Mouse (Mus musculus) testis, adult 10 weeks (tissue): ENCODE data around the gene Rbm5. TPM values are rescaled to one million over a fixed set of nuclear protein-coding genes. Genes with fewer than 3 reads are reported as not detected.

Experiments used
- polyA plus RNA-seq: library from polyadenylated mRNA; stranded (reverse); fragments of 350-450 nt; fragmentation: Illumina TruSeq; extraction: RNeasy Lipid Tissue Mini Kit (QIAGEN cat#74804); gene quantifications from one replicate; pipeline ENCODE4 v1.2.3, GENCODE M21; 2014; ENCODE audit warnings: low read depth, low replicate concordance

The Rbm5 gene
- 163 TPM for polyA plus RNA-seq

DNA sequence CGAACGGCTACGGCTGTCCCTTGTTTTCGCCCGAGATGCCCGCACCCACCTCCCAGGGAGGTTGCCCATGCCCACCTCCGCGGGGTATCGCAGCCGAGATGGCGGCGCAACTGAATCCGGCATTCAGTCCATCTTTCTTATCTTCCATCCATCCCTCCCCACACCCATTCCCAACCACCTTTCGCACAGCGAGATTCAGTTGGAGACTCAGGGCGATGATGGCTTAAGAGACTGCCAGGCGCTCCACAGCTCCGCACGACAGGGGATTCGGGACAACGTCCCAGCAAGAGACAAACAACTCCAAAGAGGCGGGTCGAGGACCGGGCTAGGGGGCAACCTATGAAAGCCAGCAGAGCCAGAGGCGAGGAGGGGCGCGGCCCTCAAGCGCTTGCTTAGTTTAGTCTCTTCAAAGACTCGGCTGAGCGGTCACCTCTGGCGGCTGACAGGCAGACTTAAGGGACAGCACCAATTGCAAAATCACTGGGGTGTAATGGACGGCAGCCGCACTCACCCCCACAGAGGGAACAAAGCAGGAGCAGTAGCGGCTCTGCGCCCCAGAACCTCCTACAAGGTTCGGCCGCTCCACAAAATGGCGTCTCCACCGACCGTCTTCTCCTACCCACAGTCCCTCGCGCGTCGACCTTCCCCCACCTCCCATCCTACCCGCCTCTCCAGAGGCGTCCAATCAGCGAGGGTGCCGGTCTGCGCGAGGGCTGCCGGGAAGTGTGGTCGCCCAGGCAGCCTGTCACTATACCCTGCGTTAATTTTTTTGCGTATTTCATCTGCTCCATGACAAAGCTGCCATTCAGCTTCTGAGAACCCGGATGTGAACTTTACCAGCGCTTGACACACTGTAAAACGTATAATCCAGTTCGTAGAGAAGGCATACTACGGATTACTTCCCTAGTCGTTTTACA, at the start of gene Rbm5:
TSS of gene Rbm5 (minus strand) at position 623 of the 917 bp plus-strand sequence.

DNA sequence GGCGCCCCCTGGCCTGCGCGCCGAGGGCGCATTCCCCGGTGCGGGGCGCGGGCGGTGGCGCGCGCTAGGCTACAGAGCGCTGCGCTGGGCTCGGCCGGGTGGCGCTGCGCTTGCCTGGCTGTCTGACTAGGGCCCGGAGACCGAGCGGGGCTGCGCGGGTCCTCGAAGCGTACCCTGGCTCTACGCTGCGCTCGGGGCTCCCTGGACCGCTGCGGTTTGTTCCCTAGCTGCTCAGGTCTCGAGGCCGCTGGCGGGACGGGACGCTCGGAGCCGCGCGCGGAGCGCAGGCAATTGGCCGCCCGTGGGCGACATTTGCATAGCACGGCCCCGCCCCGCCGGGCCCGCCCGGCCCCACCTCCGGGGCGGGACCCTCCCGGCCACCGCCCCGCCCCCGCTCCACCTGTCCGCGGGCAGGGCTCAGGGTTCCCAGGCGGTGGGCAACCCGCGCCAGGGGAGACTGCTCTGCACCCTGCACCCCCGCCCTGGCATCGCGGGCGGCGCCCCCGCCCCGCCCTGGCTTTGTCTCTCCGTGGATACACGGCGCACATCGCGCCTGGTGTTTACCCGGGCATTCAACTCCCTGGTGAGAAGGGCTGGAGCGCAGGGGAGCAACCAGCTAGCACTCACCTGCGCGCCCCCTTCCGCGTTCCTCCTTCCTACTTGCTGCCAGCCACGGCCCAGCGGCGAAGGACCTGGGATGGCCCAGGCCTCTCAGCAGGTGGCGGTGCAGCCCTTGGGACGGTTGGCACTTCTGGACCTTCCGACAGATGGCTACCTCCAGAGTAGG, 60.9 kb downstream of the Rbm5 start, which contains the start of gene Sema3f:
TSS of gene Sema3f (minus strand) at position 779 of the 787 bp plus-strand sequence.

Other genes with a start within 250 kb of the Rbm5 start
- gene Tmem115, start 237.1 kb downstream of the Rbm5 start, polyA plus RNA-seq, result 0.27 TPM
- gene Cyb561d2, start 228.8 kb downstream of the Rbm5 start, polyA plus RNA-seq, result 1.2 TPM
- 2.4 TPM for gene Nprl2, start 228.8 kb downstream of the Rbm5 start, polyA plus RNA-seq
- gene Zmynd10, start 223.7 kb downstream of the Rbm5 start, polyA plus RNA-seq, result 17.7 TPM
- gene Rassf1, start 219.4 kb downstream of the Rbm5 start, polyA plus RNA-seq, result 34.0 TPM
- gene Tusc2, start 207.7 kb downstream of the Rbm5 start, polyA plus RNA-seq, result 6.6 TPM
- 0.08 TPM for gene Hyal2, start 203.1 kb downstream of the Rbm5 start, polyA plus RNA-seq
- gene Hyal1, start 194.1 kb downstream of the Rbm5 start, polyA plus RNA-seq, result 1.2 TPM
- 1.5 TPM for gene Naa80, start 192.1 kb downstream of the Rbm5 start, polyA plus RNA-seq
- 0.32 TPM for gene Hyal3, start 190.2 kb downstream of the Rbm5 start, polyA plus RNA-seq
- gene Ifrd2, start 183.4 kb downstream of the Rbm5 start, polyA plus RNA-seq, result 6.6 TPM
- gene Sema3b, start 161.8 kb downstream of the Rbm5 start, polyA plus RNA-seq, result 0.15 TPM
- 13.9 TPM for gene Gnai2, start 135.6 kb downstream of the Rbm5 start, polyA plus RNA-seq
- not detected for gene Slc38a3, start 101.5 kb downstream of the Rbm5 start, polyA plus RNA-seq
- gene Gnat1, start 91.3 kb downstream of the Rbm5 start, polyA plus RNA-seq, result not detected
- 0.32 TPM for gene Sema3f, start 60.5 kb downstream of the Rbm5 start, polyA plus RNA-seq
- 130 TPM for gene Rbm6, start 102.2 kb upstream of the Rbm5 start, polyA plus RNA-seq
- gene Mon1a, start 117.2 kb upstream of the Rbm5 start, polyA plus RNA-seq, result not detected
- 0.08 TPM for gene Mst1r, start 135.9 kb upstream of the Rbm5 start, polyA plus RNA-seq
- 69.0 TPM for gene Actl11, start 157.5 kb upstream of the Rbm5 start, polyA plus RNA-seq
- gene Camkv, start 164.7 kb upstream of the Rbm5 start, polyA plus RNA-seq, result 0.48 TPM
- 2.3 TPM for gene Traip, start 179.1 kb upstream of the Rbm5 start, polyA plus RNA-seq
- not detected for gene Uba7, start 204.5 kb upstream of the Rbm5 start, polyA plus RNA-seq
- not detected for gene Gm20661, start 212.1 kb upstream of the Rbm5 start, polyA plus RNA-seq
- not detected for gene Inka1, start 214.9 kb upstream of the Rbm5 start, polyA plus RNA-seq
- gene Cdhr4, start 221.5 kb upstream of the Rbm5 start, polyA plus RNA-seq, result 65.6 TPM
- gene Gm20662, start 225.4 kb upstream of the Rbm5 start, polyA plus RNA-seq, result 18.1 TPM
- 76.6 TPM for gene Ip6k1, start 231.5 kb upstream of the Rbm5 start, polyA plus RNA-seq